Mouse (Mus musculus) brain, embryonic 14.5 days (tissue): Measurements from ENCODE around the gene Flrt1. TPM values are rescaled to one million over a fixed set of nuclear protein-coding genes. Genes with fewer than 3 reads are reported as not detected.
A peak's percentile ranks its signal among the peaks of the same experiment; 100 is the strongest.

Source experiments
- DNase-seq: peaks from one replicate; pipeline ENCODE4 v3.0.0-alpha.2; 2011; ENCODE audit warnings: low read depth
- CTCF ChIP-seq: fragments of 200-500 bp; IDR thresholded peaks from 2 replicates; pipeline ENCODE4 v1.5.1; 2012; ENCODE audit warnings: inconsistent platforms, mild to moderate bottlenecking, moderate library complexity, borderline replicate concordance; ENCODE audit not compliant: insufficient read depth, insufficient read length; ENCODE audit errors: extremely low read depth
- POLR2A ChIP-seq: fragments of 200-500 bp; IDR thresholded peaks from 2 replicates; pipeline ENCODE4 v1.6.1; 2012; ENCODE audit warnings: mild to moderate bottlenecking, inconsistent platforms, borderline replicate concordance; ENCODE audit not compliant: poor library complexity, insufficient read depth, insufficient read length, severe bottlenecking; ENCODE audit errors: extremely low read depth
- polyA plus RNA-seq: library from polyadenylated mRNA; depleted of rRNA; stranded (reverse); fragments of >200 nt; gene quantifications from 2 replicates; pipeline ENCODE4 v1.2.3, GENCODE M21; 2012; rRNA removed

Gene Flrt1
- polyA plus RNA-seq: 2.5 and 4.3 TPM in 2 replicates

- TF ChIP-seq POLR2A: no peak
- no peak for TF ChIP-seq CTCF
- DNase-seq: peak; percentile 60
These were observed at the start of gene Flrt1 for GRCm38 (mm10) chr19:7105544-7105943. TSS of gene Flrt1 (minus strand) at chr19:7105729.

GRCm38 (mm10) chr19:7155196-7155595 lies 49.7 kb upstream of the Flrt1 start:
- no peak for TF ChIP-seq CTCF
- no peak for TF ChIP-seq POLR2A
- DNase-seq: peak; percentile 75

GRCm38 (mm10) chr19:7153232-7153631 lies 47.7 kb upstream of the Flrt1 start:
- peak; percentile 69 for DNase-seq

GRCm38 (mm10) chr19:7151927-7152653 lies 46.6 kb upstream of the Flrt1 start:
- peak; percentile 62 for DNase-seq
- TF ChIP-seq POLR2A (no peak), CTCF (no peak)

More at GRCm38 (mm10) chr19:7153232-7153631, 47.7 kb upstream of the Flrt1 start:
- TF ChIP-seq POLR2A (no peak), CTCF (no peak)

- TF ChIP-seq POLR2A (no peak), CTCF (no peak)
- DNase-seq: peak; percentile 68
These were observed 45.9 kb upstream of the Flrt1 start for GRCm38 (mm10) chr19:7151300-7151926.

GRCm38 (mm10) chr19:7149158-7149685 lies 43.7 kb upstream of the Flrt1 start:
- DNase-seq: no peak
- TF ChIP-seq POLR2A (no peak), CTCF (no peak)

- DNase-seq: peak; percentile 84
- no peak for TF ChIP-seq CTCF
- no peak for TF ChIP-seq POLR2A
These were observed 43.1 kb upstream of the Flrt1 start for GRCm38 (mm10) chr19:7148541-7149085.

GRCm38 (mm10) chr19:7148096-7148495 lies 42.6 kb upstream of the Flrt1 start:
- no peak for TF ChIP-seq POLR2A
- peak; percentile 81 for DNase-seq

- TF ChIP-seq CTCF (no peak), POLR2A (no peak)
These were observed 40.8 kb upstream of the Flrt1 start for GRCm38 (mm10) chr19:7146376-7146775.

GRCm38 (mm10) chr19:7144458-7144857 lies 38.9 kb upstream of the Flrt1 start:
- TF ChIP-seq CTCF (no peak), POLR2A (no peak)

More at GRCm38 (mm10) chr19:7146376-7146775, 40.8 kb upstream of the Flrt1 start:
- no peak for DNase-seq

GRCm38 (mm10) chr19:7143854-7144253 lies 38.3 kb upstream of the Flrt1 start:
- peak; percentile 85 for DNase-seq
- TF ChIP-seq POLR2A (no peak; the same call in 1 of the 2 replicates), CTCF (no peak)

More at GRCm38 (mm10) chr19:7144458-7144857, 38.9 kb upstream of the Flrt1 start:
- no peak for DNase-seq
